Mouse (Mus musculus) midbrain, embryonic 14.5 days (tissue): ENCODE results near the gene Nfkbib. TPM values are rescaled to one million over a fixed set of nuclear protein-coding genes. Genes with fewer than 3 reads are reported as not detected.

ENCODE experiments used
- ATAC-seq: fragments of 200-750 bp; cut with Nextera tagmentation; 2 replicates; pipeline ENCODE4 v1.8.0; 2017; ENCODE audit warnings: moderate number of reproducible peaks, moderate library complexity; ENCODE audit not compliant: low FRiP score, low TSS enrichment
- DNase-seq: peaks from one replicate; pipeline ENCODE4 v3.0.0-alpha.2; 2015
- H3K27ac ChIP-seq: fragments of 300-500 bp; sonication (generic); replicated peaks from 2 replicates; pipeline ENCODE4 v1.5.1; 2014; ENCODE audit warnings: mild to moderate bottlenecking, low read depth, low read length, moderate library complexity
- H3K27me3 ChIP-seq: fragments of 300-500 bp; sonication (generic); 2 replicates; pipeline ENCODE4 v1.6.1; 2014; ENCODE audit warnings: low read length, control low read depth, mixed read lengths; ENCODE audit not compliant: control insufficient read depth, insufficient read depth
- H3K36me3 ChIP-seq: fragments of 300-500 bp; sonication (generic); 2 replicates; pipeline ENCODE4 v1.6.1; 2014; ENCODE audit warnings: low read length, control low read depth; ENCODE audit not compliant: control insufficient read depth, insufficient read depth
- H3K4me1 ChIP-seq: fragments of 300-500 bp; sonication (generic); 2 replicates; pipeline ENCODE4 v1.6.1; 2014; ENCODE audit warnings: mild to moderate bottlenecking, antibody characterized with exemption, low read length, control low read depth; ENCODE audit not compliant: control insufficient read depth, insufficient read depth
- H3K4me2 ChIP-seq: fragments of 300-500 bp; sonication (generic); 2 replicates; pipeline ENCODE4 v1.6.1; 2014; ENCODE audit warnings: mild to moderate bottlenecking, low read length, moderate library complexity
- H3K4me3 ChIP-seq: fragments of 300-500 bp; sonication (generic); replicated peaks from 2 replicates; pipeline ENCODE4 v1.5.1; 2014; ENCODE audit warnings: low read depth, low read length
- H3K9ac ChIP-seq: fragments of 300-500 bp; sonication (generic); replicated peaks from 2 replicates; pipeline ENCODE4 v1.6.1; 2014; ENCODE audit warnings: mild to moderate bottlenecking, low read length, moderate library complexity
- H3K9me3 ChIP-seq: fragments of 300-500 bp; sonication (generic); 2 replicates; pipeline ENCODE4 v1.6.1; 2016; ENCODE audit warnings: low read length, control low read depth, mixed read lengths; ENCODE audit not compliant: control insufficient read depth
- WGBS: fragments of 180-500 bp; shearing (Covaris S2); extraction: QIAGEN DNeasy Blood & Tissue Kit; methylation state at CpG from one replicate; pipeline ENCODE4 v1.1.7; 2014; 5-methylcytosine and 5-hydroxymethylcytosine counted together
- polyA plus RNA-seq: library from polyadenylated mRNA; unstranded; fragments of >200 nt; fragmentation: Nextera tagmentation; extraction: Ambion mirVana; gene quantifications from 2 replicates; pipeline ENCODE4 v1.2.1, GENCODE M21; 2014

The Nfkbib gene
- polyA plus RNA-seq, 1 experiment from 2014 or later = 55.9 TPM

DNA sequence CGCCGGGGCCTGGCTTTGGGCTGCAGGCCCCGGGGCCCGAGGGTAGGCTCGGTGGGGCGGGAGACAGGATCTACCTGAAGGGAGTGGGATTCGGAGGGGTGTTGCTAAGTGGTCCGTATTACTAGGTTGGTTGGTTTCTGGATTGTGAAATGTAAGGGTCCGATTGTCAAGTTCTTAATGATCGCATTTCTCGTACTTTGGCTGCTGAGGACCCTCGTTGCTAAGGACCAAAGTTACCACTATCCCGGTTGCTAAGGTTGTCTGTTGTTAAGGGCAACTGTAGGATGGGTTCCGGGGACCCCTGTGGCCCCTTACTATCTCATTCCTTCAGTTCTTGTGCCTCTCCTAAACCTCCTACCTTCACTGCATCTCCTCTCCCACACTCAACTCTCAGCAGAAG is 402 bp downstream of the Nfkbib start:
- H3K9ac ChIP-seq = peak overlapping the region; percentile 66
- H3K27ac ChIP-seq = no peak overlapping the region
- H3K27me3 ChIP-seq = no peaks in the 10 kb centered on the region
- H3K4me2 ChIP-seq = peak overlapping the region; percentile 75
- WGBS = 4% methylated on average over 14 of the region's 14 CpGs
- H3K4me1 ChIP-seq = peaks cover 16% of the 10 kb centered on the region
- peak; percentile 44 for DNase-seq
- H3K4me3 ChIP-seq = peak overlapping the region; percentile 72
- no peaks in the 10 kb centered on the region for H3K9me3 ChIP-seq
- 0 out of 2 replicates have a peak, but pooled peaks have one; percentile 3 for ATAC-seq
- peaks cover 4% of the 10 kb centered on the region for H3K36me3 ChIP-seq

GRCm38 (mm10) chr7:28766173-28766879 is 986 bp downstream of the Nfkbib start, which contains the start of gene Sirt2:
Gene Sirt2, plus strand, starts transcription at chr7:28766735.
- Histone ChIP-seq H3K4me2 (peak within 1 kb of the TSS; percentile 75), H3K4me1 (peaks cover 16% of the 10 kb centered on the region), H3K36me3 (peaks cover 8% of the 10 kb centered on the region), H3K27ac (no peak within 1 kb of the TSS), H3K9me3 (no peaks in the 10 kb centered on the region), H3K4me3 (peak within 1 kb of the TSS; percentile 72), H3K9ac (peak within 1 kb of the TSS; percentile 66), H3K27me3 (no peaks in the 10 kb centered on the region)
- DNase-seq = peak; percentile 99
- under 1% methylated on average over 45 of the region's 45 CpGs for WGBS
- peak; percentile 98 for ATAC-seq

DNA sequence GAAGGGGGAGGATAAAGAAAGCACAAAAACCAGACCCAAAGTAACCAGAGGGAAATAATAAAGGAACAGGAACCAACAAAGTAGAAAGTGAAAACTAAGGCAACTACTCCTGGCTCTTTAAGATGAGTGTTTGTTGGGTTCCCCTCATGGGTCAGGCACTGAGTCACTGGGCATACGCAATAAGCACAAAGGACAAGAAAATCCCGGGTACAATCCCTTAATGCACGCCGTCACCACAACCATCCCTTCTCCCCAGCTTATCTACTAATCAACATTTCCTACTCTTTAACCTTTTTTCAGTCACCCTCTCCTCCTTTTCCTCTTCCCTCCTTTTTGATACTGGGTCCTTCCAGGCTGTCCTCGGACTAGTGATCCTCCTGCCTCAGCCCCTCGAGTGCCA is 2.1 kb downstream of the Nfkbib start:
- no peak overlapping the region for H3K9ac ChIP-seq
- DNase-seq = no peak
- 87% methylated on average over 6 of the region's 6 CpGs for WGBS

DNA sequence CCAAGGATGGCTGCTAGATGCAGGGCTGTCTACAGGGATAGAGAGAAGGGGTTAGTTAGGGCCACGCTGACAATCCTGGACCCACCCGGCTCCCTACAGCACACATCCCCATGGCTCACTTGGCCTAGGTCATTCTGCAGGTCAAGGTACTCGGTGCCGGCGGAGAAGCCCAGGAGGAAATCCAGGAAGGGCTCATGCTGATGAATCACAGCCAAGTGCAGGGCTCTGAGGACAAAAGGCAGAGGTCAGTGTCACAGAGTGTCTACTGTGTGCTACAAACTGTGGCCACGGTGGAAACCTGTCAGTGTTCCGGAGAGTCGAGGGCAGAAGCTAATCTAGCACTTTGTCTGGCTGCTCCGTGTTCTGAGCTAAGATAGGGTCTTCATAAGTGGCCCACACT is 5.4 kb downstream of the Nfkbib start:
- Histone ChIP-seq H3K4me1 (0 out of 2 replicates have a peak, but pooled peaks cover 6% of the 10 kb centered on the region), H3K9me3 (no peaks in the 10 kb centered on the region), H3K36me3 (peaks cover 41% of the 10 kb centered on the region), H3K4me2 (no peak overlapping the region), H3K27ac (no peak overlapping the region), H3K9ac (no peak overlapping the region), H3K4me3 (no peak overlapping the region), H3K27me3 (no peaks in the 10 kb centered on the region)
- 94% methylated on average over 9 of the region's 9 CpGs for WGBS
- DNase-seq (no peak), ATAC-seq (no peak)

More for the DNA sequence above, 2.1 kb downstream of the Nfkbib start:
- no peaks in the 10 kb centered on the region for H3K27me3 ChIP-seq
- H3K9me3 ChIP-seq = no peaks in the 10 kb centered on the region
- peaks cover 17% of the 10 kb centered on the region for H3K36me3 ChIP-seq
- H3K4me1 ChIP-seq = peaks cover 16% of the 10 kb centered on the region
- peak overlapping the region; percentile 62 for H3K4me2 ChIP-seq
- H3K27ac ChIP-seq = no peak overlapping the region
- ATAC-seq = no peak
- H3K4me3 ChIP-seq = no peak overlapping the region

DNA sequence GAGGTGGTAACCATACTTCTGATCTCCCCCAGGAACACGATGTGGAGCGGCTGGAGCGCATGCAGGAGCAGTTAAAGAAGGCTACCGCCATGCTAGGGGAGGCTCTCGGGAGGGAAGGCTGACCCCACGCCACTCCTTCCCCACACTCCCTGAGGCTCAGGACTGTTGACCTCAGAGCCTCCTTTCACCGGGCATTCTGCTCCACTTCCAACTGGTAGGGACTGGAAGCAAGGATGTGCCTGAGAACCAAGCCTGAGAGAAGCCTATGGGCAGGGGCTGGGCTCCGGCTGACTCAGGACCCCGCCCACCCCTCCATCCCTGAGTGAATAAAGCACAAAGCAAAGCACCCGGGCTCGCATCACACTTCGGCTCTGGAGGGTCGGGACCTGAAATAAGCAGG is 8.7 kb downstream of the Nfkbib start:
- no peak overlapping the region for H3K9ac ChIP-seq
- ATAC-seq (no peak), DNase-seq (no peak)
- H3K9me3 ChIP-seq = no peaks in the 10 kb centered on the region
- 0 out of 2 replicates have a peak, but pooled peaks cover 6% of the 10 kb centered on the region for H3K4me1 ChIP-seq
- H3K4me2 ChIP-seq = no peak overlapping the region
- WGBS = 76% methylated on average over 13 of the region's 13 CpGs
- H3K27ac ChIP-seq = no peak overlapping the region
- no peaks in the 10 kb centered on the region for H3K27me3 ChIP-seq
- peaks cover 44% of the 10 kb centered on the region for H3K36me3 ChIP-seq
- H3K4me3 ChIP-seq = no peak overlapping the region

DNA sequence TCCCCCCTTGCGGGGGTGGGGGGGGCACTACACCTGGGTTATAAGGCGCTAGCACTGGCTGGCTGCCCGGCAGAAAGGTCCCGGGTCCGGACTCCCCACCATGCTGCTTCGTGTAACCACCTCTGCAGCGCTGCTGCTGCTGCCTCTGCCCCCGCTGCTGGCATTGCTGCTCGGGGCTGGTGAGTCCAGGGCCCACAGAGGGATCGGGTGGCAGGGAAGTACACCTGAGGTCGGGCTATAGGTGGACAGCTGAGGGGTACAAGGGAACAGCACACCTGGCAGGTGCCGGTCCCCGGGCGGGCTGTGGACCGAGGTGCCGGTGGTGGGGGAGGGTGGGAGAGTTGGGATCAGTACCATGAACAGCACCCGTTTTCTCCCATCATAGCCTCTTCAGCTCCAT is 11.2 kb downstream of the Nfkbib start, which contains the start of gene Ccer2:
Gene Ccer2, plus strand, starts transcription at position 96 of the 400 bp plus-strand sequence.
- no peak within 1 kb of the TSS for H3K27ac ChIP-seq
- peaks cover 38% of the 10 kb centered on the region for H3K36me3 ChIP-seq
- H3K4me1 ChIP-seq = 0 out of 2 replicates have a peak, but pooled peaks cover 6% of the 10 kb centered on the region
- 2% methylated on average over 17 of the region's 17 CpGs for whole genome bisulfite sequencing
- H3K9me3 ChIP-seq = no peaks in the 10 kb centered on the region
- H3K9ac ChIP-seq = peak within 1 kb of the TSS; percentile 50; the same call in 1 of the 2 replicates
- ATAC-seq = no peak
- H3K4me3 ChIP-seq = peak within 1 kb of the TSS; percentile 12; the same call in 1 of the 2 replicates
- peak within 1 kb of the TSS; percentile 45 for H3K4me2 ChIP-seq
- H3K27me3 ChIP-seq = no peaks in the 10 kb centered on the region
- DNase-seq = no peak

DNA sequence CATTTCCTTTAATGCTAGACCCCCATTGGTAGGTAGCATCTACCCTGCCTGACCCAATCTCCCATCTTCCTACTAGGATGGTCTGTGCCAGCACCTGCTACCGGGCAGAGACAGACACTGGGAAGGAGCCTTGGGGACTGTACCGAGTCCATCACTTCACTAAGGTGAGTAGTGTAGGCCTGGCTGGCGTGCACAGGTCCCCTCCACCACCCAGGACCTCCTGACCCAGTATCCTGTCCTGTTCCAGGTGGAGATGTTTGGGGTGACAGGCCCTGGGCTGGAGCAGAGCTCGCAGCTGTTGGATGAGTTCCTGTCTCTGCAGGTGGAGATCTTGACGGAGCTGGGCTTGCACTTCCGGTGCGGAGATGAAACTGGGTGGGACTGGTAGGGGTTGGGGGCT is 17.4 kb downstream of the Nfkbib start:
- peaks cover 25% of the 10 kb centered on the region for H3K36me3 ChIP-seq
- H3K4me1 ChIP-seq = no peaks in the 10 kb centered on the region
- no peak overlapping the region for H3K27ac ChIP-seq
- no peak for DNase-seq
- no peak overlapping the region for H3K4me2 ChIP-seq
- no peak overlapping the region for H3K4me3 ChIP-seq
- no peaks in the 10 kb centered on the region for H3K27me3 ChIP-seq
- no peak for ATAC-seq
- WGBS = 93% methylated on average over 7 of the region's 7 CpGs
- no peak overlapping the region for H3K9ac ChIP-seq
- no peaks in the 10 kb centered on the region for H3K9me3 ChIP-seq

DNA sequence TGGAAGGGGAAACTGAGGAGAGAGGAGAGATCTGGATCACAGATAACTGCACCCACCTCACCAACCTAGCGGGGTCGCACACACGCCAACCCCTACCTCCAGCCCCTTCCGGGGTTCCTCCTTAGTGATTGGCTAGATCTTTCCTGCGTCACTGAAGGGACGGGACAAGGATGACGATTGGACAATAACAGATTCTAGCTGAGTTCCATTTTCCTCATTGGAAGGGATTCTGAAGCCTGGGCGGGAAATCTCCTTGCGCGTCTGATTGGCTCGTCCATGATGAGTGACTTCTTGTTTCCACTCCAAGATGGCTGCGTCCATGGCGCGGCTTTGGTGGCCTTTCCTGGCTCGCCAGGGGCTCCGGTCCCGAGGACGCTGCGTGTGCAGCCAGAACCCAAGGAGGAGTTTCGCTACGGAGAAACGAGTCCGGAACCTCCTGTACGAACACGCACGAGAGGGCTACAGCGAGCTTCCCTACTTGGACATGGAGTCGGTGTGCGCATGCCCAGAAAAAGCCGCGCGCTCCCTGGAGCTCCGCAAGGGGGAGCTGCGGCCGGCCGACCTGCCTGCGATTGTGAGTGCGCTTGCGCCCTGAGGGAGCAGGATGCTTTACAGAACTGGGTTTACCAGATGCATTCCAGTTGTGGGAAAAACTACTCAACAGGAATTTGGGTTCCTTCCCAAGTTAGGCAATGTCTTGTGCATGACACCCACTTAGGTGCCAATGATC is 25.4 kb downstream of the Nfkbib start, which contains the start of the genes Mrps12 and Sars2:
Gene Mrps12, minus strand, starts transcription at position 112 of the 730 bp plus-strand sequence.
Gene Sars2, plus strand, starts transcription at position 284 of the 730 bp plus-strand sequence.
- peak; percentile 98 for DNase-seq
- Histone ChIP-seq H3K9me3 (no peaks in the 10 kb centered on the region), H3K4me1 (peaks cover 10% of the 10 kb centered on the region), H3K9ac (peak within 1 kb of the TSS; percentile 73), H3K27me3 (no peaks in the 10 kb centered on the region), H3K36me3 (peaks cover 24% of the 10 kb centered on the region; the same call in 1 of the 2 replicates), H3K4me3 (peak within 1 kb of the TSS; percentile 75), H3K4me2 (peak within 1 kb of the TSS; percentile 69), H3K27ac (peak within 1 kb of the TSS; percentile 80)
- peak; percentile 98 for ATAC-seq
- WGBS = under 1% methylated on average over 39 of the region's 39 CpGs
